Mouse (Mus musculus): ENCODE measurements around the gene Pax6.

The Pax6 gene

DNA sequence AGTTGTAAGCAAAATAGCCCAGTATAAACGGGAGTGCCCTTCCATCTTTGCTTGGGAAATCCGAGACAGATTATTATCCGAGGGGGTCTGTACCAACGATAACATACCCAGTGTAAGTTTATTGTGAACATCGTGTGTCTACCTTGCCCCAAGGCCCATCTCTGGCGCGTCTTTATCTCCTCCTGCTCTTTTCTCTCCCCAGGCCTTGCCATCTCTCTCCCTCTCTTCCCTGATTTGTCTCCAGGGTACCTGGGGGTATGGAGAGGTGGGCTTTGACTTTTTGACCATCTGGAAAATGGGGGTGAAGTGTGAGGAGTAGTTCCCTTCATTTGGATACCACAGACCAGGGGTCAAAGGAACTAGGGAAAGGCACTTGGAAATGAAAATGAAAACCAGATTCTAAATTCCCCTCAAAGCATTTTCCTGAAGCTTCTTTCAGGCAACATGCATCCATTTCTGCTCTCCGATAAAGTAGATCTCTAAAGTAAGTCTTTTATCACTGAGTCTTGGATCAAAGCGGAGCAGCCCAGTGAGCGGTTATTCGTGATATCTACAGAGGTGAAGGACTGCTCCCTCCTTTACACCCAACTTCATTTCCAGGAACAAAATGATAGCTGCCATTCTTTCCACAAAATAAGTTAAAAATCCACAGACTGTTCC lies 16.4 kb downstream of the Pax6 start:
- no peak for DNase-seq (ENCODE audit: low spot score)

DNA sequence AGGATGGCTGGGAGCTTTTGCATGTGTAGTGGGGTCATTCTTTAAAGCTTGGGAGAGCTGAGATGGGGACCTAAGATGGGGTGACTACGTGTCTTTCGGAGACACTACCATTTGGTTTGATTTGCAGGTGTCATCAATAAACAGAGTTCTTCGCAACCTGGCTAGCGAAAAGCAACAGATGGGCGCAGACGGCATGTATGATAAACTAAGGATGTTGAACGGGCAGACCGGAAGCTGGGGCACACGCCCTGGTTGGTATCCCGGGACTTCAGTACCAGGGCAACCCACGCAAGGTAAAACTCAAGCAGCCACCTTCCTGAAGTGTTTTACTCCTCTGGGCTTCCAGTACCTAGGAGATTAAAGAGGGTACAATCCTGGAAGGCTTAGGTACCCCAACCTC lies 17.0 kb downstream of the Pax6 start:
- no peak for DNase-seq (ENCODE audit: low spot score)

DNA sequence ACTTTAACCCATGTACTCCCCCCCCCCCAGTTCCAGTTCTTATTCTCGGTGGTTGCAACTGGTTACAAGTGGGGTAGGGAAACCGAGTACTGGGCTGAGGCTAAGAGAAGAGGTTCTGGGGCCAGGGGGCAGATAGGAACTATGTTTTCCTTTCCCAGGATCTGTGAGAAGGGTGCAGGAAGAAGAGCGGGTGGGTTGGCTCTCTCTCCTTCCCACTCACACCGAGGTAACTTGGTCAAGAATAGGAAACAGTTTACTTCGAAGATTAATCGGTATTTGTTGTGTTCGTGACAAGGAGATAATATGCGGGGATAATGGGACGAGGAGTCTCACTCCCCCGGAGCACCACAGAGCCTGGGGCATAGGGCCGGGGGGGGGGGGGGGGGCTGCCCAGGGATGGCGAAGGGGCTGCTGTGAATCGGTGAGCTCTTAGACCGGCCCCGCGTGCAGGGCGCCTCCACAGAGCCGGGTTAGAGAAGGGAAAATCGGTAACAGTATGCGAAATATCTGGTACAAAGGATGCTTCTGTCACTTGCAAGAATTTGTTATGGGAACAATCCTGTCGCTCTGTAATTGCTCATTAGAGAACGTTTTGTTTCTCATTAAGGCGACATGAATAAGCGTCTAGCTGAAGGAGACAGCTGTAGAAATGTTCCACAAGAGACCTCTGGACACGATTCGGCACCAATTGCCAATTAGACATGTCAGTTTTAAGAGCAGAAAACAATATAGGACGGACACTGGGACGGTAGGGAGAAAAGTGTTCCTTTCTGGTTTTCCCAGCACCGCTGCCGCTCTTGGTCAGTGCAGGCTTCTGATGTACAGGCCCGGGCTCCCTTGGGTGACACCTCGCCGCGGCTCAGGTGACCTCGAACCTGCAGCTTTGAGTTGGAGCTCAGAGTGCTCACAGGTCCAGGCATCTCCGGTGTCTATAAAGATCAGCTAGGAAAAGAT lies 17.9 kb downstream of the Pax6 start:
- DNase-seq (ENCODE audit: low spot score), result no peak

DNA sequence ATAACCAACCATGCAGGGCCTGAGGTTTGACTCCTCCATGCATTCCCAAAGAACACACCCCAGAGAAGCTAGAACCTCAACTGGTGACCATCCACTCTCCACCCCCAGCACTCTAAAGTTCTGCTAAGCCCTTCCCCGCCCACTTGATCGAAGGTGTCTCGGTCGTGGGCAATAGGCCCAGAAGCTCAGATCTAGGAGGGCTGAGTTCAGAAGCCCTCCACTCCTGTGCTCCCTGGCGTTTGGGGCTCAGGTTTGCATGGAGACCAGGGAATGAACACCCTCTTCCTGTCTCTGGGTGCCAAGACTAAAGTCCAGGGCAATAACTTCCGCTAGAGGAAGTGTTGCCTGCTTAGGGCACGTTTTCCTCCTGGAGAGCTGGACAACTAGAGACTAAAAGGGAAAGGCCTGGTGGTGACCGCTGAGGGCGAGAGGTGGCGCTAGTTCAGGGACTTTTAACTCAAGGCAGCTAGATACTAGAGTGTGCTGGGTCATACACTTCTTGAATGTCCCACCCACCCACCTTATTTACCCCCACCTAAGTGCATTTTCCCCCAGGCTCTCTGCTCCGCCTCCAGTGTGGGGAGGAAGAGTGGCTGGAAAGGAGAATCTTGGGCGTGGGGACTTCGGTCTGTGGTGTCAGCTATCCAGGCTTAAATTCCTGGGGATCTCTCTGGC lies 18.8 kb downstream of the Pax6 start:
- no peak for DNase-seq (ENCODE audit: low spot score)

DNA sequence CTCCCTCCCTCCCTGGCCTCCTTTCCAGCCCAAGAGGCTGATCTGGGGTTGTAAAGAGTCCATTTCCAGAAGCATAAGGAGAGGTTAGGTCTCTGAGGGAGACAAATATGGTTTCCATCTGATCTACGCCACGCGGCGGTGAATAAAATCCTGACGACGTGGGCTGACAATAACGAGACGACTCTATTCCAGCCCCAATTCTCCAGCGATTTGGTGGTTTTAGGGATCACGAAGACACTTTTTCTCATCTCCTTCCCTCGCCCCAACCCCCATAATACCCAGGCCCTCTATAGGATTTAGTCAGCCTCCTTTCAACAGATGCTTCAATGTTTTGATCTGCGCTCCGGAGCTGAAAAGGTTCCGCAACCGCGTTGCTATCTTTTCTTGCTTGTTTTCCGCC lies 19.3 kb downstream of the Pax6 start:
- no peak for DNase-seq (ENCODE audit: low spot score)

DNA sequence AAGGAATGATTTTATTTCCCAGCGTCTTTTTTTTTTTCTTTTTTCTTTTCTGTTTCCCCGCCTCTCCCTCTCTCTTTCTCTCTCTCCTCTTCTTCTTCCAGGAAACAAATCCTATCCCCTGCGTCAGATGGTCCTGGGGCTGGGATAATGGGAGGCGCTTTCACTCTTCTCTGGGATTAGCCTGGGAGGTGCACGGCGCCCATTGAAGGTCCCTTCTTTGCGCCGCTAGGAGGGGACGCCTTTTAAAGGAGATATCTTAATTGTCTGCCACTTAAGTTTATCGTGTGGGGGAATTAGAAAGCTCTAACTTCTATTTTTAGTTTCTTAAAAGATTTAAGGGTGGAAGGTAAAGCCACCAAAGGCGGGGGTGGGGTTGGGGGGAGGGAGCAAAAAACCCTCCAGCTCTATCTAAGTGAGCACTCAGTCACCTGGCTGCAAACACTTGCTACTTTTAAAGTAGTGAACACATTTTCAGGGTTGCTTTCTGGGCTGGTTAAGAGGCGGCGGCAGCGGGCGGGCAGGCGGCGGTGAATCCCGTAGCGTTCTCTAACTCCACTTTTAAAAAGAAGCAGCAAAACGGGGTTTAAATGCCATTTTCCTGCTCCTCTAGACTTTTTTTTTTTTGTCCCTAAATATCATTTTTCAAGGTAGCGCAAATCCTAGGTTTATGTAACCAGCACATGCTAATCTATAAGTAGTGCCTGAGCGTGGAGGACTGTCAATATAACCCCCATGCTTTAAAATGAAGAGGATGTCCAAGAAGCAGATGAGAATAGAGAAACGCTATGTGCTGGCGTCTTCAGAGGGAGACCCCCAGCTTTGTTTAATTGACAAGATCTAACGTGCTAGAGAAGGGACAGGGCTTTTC lies 20.0 kb downstream of the Pax6 start:
- no peak for DNase-seq (ENCODE audit: low spot score)

DNA sequence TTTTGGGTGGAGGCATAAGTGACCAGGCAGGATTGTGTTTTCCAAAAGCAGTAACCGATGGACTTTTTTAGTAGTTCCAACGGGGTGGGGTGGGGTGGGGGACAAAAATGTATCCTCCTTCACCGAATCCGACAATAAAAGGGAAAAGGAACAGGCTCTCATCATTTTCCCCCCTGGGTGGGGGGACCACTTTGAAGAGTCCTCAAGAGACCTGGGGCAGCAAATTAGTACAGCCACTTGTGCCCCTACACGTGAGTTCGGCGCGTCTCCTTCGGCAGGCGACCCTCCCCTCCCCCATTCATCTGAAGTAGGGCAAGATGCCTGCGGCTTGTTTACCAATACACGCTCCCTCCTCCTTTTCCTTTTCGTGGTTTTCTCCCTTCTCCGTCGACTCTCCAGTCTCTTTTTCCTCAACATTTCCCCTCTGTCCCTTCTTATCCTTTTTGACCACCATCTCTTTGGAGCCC lies 20.6 kb downstream of the Pax6 start:
- no peak for DNase-seq (ENCODE audit: low spot score)

DNA sequence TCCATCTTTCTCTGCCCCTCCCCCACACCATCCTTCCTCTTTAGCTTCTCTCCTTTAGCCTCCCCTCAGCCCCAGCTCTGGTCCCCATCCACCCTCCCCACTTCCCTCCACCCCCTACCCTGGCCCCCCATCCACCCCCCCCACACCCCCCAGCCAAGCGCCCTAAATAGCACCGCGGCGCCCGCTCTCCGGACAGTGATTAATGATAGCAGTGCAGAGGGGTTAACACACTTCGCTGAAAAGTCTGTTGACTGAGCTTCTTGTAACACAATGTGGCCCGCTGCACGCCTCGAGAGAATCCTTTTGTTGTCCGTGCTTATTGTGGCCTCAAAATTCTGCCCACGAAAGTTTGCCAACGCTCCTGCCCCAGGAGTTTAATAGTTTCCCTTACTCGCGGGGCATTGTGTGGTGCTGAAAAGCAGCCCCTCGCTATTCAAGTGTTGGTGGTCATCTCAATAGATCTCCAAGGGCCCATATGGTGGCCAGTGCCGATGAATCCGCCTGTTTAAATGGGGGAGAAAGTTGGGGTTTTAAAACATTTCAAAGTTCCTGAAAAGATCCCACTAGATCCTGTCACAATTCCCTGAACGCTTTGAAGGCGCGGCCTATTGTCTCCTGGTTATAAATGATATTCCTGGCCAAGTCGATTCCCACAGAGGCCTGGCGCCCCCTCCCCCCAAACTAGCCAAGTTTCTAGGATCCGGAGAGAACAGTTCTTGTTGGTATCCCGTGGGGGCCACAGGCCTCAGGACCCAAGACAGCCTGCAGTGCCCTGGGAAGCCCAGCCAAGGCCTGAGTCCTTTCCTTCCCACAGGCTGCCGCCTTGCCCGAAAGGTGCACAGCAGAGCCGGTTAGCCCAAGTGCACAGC lies 21.3 kb downstream of the Pax6 start:
- DNase-seq (ENCODE audit: low spot score), result no peak

DNA sequence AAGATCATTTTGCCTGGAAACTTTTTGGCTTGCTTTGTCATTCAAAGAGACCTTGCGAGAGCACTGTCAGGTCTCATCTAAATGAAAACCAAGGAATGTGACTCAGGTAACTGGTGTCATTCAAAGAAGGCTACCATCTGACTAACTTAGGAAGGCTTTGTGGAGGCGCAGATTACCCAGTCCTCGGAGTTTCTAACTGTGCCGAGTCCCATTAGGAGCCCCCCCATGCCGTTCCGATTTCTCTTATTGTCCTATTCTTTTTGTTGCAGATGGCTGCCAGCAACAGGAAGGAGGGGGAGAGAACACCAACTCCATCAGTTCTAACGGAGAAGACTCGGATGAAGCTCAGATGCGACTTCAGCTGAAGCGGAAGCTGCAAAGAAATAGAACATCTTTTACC lies 22.6 kb downstream of the Pax6 start:
- DNase-seq (ENCODE audit: low spot score), result no peak

DNA sequence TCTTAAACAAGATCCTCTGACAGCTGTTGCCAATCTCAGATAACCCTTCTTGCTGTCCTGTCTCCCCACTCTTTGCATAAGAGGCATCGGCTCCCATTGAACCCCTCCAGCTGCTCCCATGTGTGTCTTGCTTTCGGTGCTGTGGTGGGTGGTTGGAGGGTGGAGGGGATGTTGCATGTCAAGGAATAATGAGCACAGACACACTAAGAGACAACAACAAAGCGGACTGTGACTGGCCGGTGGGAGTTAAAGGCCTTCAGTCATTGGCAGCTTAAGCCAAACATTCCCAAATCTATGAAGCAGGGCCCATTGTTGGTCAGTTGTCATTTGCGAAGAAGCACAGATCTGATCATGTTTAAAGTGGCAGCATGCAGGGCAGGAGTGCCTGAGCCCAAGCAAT lies 29.0 kb downstream of the Pax6 start:
- no peak for DNase-seq (ENCODE audit: low spot score)

DNA sequence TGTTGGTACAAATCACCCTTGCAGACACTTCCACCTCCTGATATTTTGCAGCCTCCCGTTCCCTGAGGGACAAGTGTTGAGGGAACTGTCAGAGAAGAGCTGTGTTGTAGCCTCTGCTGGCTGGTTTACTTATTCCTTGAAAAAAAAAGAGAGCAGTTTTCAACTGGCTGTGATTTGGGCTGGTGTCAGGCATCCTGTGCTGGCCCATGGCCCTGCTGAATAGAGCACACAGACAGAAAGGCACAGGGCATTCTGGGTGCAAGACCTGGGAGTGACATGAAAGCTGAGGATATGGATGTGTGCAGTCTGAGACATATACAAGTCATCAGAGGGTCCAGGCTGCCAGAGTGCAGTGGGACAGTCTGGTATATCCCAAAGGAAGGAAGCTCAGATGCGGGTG lies 29.9 kb downstream of the Pax6 start:
- no peak for DNase-seq (ENCODE audit: low spot score)

DNA sequence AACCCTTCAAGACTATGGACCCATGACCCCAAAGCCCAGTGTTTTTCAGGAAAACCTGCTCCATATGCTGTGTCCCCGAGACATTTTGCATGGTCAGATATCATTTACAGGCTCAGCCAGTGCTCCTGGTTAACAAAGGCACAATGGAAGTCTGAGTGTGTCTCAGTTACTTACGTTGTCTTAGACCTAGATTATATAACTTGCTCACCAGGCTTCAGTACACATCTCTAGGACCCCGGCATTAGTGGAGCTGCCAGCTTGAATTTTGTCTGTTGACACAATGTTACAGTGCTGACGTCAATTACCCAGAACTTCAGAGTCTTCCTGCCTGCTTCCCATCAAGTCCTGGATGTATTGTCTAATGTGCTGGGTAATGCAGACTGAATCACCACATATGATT lies 33.1 kb downstream of the Pax6 start:
- DNase-seq (ENCODE audit: low spot score), result no peak

DNA sequence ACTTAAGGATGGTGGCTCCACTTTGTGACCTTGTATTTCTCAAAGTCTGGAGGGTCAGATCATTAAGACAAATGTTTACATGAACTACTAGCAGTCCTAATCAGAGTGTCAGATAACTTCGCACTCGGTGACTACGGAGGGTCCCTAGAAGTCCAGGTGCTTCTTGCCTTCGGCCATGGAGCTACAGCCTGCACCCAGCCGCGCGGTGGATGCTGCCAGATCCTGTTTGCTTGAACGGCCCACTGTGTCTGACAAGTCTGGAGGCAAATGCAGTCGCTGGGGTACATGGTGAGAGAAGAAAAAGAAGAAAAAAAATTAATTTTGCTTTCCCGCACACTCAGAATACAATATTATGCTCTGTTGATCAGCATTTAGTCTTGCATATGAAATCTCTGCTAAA lies 33.9 kb downstream of the Pax6 start:
- DNase-seq (ENCODE audit: low spot score), result no peak

DNA sequence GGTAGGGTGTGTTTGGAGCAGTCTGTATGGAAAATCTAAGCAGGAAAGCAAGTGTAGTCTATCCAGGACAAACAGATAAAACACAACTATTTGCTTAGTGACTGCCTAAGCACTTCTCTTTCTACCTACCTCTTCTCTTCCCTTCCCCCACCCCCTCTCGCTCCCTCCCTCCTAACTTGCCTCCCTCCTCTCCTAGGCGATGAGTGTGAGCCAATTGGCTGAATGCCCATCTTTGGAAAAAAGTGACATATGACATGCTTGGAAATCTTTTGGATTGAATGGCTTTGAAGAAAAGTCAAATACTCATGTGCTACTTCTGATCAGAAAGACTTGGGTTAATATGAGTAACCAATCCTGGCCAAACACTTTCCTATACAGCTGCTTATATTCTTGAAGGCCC lies 36.6 kb downstream of the Pax6 start:
- DNase-seq (ENCODE audit: low spot score), result no peak

DNA sequence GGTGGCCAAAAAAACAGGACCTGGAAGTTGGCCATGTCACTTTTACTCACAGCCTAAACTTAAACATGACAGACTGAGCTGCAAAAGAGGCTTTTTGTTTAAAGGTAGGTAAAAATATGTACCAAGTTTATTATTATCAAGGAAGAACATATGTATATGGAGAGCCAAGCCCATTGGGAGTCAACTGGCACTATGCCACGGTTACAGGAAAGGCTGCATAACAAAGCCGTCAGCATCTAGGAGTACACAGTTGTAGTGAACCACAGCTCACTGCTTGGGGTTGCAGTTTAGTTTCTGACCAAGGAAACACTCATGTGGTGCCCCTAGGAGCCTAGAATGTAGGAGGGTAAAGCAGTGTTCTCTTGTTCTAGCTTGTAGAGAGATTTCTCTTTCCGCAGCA lies 40.4 kb downstream of the Pax6 start:
- no peak for DNase-seq (ENCODE audit: low spot score)

DNA sequence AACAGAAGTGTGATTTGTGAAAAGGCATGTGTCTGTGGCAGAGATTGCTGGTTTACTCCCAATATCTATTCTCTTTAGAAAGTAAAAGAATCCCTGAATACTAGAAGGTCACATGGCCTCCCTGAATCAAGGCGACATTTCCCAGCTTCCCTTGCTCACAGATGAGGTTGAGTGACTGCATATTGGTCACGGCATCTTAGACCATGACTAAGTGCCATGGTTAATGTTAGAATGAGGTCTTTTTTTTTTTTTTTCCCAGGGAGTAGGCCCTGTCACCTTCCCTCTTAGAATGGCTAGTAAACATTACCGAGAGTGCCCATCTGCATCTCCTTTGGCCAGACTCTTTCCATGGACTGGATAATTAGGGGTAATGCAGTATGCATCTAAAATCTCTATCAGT lies 41.8 kb downstream of the Pax6 start:
- DNase-seq (ENCODE audit: low spot score), result no peak

DNA sequence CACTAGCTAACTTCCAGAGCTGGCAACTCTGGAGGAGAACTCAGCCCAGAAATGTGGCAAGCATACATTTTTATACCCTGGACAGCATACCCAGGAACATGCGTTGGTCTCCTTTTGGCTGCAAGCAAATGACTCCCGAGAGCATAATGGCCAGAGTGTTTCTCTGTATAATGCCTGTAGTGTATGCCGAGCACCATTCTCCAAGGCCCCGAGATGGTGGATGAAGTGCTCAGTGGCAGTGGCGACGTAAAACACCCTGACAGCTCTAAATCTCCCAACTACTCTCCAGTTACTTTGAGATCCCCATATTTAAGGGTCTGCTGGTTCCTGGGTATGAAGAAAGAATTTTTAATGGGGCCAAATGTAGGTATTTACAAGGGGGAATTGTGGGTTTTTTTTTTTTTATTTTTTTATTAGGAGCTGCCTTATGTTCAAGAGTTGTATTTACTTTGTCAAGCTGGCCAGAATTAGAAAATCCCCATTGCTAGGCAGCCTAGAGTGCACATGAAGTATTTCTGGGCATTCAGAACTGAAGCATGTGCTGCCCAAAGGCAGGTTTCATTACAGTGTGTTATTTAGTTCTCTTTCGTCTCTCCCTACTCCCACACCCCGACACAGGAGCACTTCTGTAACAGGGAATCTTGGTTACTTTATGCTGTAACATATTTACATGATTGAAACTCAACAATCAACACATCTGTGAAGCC lies 46.9 kb downstream of the Pax6 start:
- DNase-seq (ENCODE audit: low spot score), result no peak

DNA sequence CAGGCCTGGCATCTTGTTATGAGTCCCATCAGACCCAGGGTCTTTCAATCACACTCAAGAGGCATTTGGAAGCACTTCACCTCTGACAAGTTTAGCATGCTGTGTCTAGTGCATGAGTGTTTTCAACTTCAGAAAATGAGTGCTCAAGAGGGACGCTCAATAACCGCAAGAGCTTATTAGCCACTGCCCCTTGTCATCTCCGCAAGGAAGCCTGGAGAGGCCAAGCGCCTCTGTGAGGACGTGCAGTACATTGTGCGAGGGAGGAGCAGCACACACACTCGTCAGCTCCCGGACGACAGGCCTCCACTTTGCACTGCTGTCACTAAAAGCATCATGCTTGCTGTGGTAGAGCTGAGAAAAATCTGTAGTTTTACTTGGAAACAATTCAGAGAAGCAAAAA lies 58.0 kb downstream of the Pax6 start:
- DNase-seq (ENCODE audit: low spot score), result no peak

DNA sequence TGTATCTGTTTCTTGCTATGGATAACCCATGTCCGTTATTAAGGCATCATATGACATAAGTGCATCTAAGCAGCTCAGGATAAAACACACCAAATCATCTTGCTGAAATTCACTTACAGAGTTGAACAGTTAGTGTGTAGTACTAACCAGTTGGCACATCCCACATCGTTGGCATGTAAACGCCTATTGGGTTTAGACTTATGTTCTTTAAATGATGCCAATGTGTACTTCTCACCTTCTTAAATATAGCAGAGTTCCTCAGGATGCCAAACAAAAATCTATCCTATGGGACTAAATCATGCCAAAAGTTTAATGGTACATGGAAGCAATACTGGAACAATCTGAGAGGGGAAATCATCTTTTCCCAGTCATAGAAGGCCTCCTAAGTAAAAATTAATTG lies 62.0 kb downstream of the Pax6 start:
- DNase-seq (ENCODE audit: low spot score), result no peak

DNA sequence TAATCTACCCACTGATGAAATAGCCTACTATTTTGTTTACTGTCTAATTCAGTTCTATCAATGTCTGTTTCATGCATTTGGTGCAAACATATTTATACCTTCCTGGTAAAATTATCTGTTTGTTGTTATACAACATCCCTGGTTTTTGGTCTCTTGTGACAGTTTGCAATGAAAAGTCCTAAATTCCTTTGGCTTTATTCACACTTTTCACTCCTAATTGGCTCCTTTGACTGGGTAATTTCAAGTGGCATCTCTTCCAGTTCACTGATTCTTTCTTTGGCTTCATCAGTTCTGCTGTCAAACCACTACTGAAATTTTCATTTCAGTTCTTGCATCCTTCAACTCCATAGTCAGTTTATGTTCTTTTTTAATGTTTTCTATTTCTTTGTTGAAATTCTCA lies 67.5 kb downstream of the Pax6 start:
- no peak for DNase-seq (ENCODE audit: low spot score)

All from ovary, postnatal 10 days (tissue).